Mouse (Mus musculus) cerebellum, postnatal 36 days (tissue): ENCODE data around the gene Topbp1.

Experiments used
- DNase-seq, 2 experiments: peaks; one replicate each; pipeline ENCODE4 v3.0.0; 2021 to 2022; ENCODE audit warnings: mixed read lengths in 2 of 2

Topbp1 gene

GRCm38 (mm10) chr9:103304927-103305326, at the start of gene Topbp1, which contains the start of gene 1300017J02Rik:
Gene Topbp1 (plus strand): TSS chr9:103305215.
Gene 1300017J02Rik (minus strand): TSS chr9:103305082.
- peak; percentile 86 to 92 for DNase-seq

- DNase-seq = no peak
These were observed 39.2 kb upstream of the Topbp1 start for GRCm38 (mm10) chr9:103265778-103266177.

- no peak for DNase-seq
These were observed 33.9 kb upstream of the Topbp1 start for GRCm38 (mm10) chr9:103271104-103271503.

DNA sequence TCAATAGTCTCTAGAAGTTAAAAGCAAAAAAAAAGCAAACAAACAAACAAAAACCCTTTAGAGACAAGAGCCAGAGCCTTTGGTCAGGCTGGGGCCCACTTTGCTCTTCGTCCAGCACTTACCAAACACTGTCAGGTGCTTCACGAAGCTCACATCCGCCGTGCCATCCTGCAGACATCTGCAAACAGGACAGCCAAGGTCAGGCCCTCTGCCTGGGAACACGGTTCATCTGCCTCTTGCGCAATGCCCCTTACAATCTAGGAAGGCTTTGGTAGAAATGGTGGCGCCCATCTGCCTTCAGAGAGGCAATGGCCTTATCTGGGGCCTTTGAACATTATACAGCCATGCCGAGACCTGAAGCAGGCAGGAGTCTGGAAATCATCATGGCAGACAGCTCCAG, 30.2 kb upstream of the Topbp1 start:
- no peak for DNase-seq

- DNase-seq = no peak
These were observed 29.3 kb upstream of the Topbp1 start for GRCm38 (mm10) chr9:103275676-103276075.

DNA sequence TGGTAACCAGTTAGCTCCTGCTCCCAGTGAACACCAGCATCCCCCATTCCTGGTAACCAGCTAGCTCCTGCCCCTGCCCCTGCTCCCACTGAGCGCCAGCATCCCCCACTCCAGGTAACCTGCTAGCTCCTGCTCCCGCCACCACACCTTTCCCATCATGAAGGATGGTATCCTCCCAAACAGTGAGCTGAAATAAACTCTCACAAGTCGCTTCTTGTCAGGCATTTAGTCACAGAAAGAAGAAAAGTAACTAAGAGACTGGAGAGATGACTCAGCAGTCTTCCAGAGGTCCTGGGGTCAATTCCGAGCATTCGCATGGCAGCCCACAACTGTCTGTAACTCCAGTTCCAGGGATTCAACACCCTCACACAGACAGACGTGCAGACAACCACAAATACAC, 28.1 kb upstream of the Topbp1 start:
- DNase-seq = no peak

DNA sequence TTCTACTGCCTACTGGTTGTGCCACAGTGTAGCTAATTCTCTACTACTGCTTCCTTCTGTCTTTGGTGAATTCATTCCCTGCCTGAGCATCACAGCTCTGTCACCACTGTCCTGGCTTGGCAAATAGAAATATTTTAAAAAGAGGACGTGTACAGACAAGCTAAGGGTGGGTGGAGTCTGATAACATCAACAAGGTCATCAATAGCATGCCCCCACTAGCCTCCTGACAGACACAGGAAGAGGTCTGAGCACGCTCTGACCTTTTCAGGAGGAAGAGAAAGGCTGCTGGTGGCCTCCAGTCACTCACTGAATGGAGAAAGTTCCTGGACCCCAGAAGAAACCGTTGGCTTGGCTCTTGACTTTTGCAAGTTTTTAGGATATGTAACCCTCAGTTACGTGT, 18.6 kb upstream of the Topbp1 start:
- DNase-seq = no peak

DNA sequence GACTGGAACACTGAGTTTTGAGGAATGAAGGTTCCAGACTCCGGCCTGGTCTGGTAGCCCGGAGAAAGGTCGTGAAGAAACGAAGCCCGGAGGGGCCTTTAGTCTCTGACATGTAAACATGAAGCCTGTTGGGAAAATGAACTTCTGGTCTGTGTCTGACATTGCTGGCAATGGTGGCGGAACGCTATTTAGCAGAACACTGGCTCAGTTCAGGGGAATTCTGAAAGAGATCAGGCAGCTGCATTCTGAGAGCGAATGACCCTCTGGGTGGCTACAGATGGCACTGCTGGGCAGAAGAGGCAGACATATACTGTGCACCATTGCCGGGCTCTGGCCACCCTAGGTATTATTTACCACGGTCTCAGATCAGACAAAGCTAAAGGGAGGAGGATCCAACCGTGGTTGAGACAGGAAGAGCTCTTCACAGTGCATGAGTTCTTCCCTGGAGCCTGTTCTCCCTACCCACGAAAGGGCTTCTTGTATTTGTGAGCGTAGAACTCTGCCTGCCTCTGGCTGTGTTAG, 18.1 kb upstream of the Topbp1 start:
- DNase-seq = no peak

DNA sequence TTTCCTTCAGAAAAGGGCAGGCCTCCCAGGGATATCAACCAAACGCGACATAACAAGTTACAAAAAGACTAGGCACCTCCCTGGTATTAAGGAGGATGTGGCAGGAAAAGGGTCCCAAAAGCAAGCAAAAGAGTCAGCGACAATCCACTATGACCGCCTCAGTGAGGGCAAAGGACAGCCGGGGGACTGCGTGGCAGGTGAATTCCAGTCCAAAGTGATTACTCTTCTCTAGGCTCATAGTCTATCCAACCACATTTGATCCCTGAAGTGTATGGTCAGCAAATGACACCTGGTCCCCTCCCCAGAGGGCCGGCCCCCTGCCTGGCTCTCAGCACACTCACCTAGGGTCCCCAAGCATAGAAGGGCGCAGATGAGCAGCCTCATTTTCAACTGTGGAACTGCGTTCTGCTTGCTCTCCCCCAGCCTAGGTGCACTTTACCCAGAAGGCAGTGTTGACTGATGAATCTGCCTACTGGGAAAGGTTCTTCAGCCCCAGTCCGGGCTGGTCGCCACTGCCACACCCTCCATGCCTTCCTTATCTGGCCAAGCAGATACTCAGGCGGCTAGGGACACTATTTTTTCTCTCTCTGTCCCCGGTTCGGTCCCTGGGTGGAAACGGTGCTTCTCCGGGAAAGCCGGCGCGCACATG, 17.1 kb upstream of the Topbp1 start:
- no peak for DNase-seq

- no peak for DNase-seq
These were observed 16.4 kb upstream of the Topbp1 start for GRCm38 (mm10) chr9:103288489-103289180.

GRCm38 (mm10) chr9:103294507-103294906, 10.5 kb upstream of the Topbp1 start:
- no peak for DNase-seq

GRCm38 (mm10) chr9:103301086-103301485, 3.9 kb upstream of the Topbp1 start:
- no peak for DNase-seq

DNA sequence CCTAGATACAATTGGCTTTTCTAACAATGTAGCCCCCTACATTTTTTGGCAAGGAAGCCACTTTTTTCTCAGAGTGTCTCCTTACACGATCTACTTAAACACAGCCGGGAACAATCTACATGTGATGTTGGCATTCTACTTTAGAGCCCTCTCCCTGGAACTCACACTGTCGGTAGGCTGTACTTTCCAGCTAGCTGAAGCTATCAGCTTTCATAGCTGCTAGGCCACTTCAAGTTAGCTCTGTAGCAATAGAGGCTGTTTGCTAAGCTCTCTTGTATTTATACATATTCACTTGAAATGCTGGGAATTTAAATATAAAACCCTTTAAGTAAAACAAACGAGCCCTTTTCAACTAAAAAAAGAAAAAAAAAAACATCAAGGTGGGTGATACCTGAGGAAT, 2.8 kb upstream of the Topbp1 start:
- DNase-seq = no peak

GRCm38 (mm10) chr9:103302666-103303065, 2.3 kb upstream of the Topbp1 start:
- peak; percentile 43 to 60 for DNase-seq

- no peak for DNase-seq
These were observed 472 bp downstream of the Topbp1 start for GRCm38 (mm10) chr9:103305332-103306041.

DNA sequence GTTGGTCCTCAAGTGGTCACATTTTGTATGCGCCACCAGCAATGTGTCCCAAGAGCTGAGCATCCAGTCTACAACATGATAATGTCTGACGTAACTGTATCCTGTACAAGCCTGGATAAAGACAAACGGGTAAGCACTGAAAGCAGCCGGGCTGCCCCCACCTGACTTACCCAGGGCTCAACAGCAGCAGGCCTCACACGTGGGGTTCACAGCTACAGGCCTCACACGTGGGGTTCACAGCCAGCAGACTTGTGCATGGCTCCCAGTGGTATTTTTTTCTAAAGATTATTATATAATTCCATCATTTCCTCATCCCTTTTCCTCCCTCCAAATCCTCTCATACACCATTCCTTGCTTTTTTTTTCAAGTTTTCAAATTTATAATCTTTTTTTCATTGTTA, 4.8 kb downstream of the Topbp1 start:
- DNase-seq = no peak

GRCm38 (mm10) chr9:103324678-103325077, 19.7 kb downstream of the Topbp1 start:
- no peak for DNase-seq

DNA sequence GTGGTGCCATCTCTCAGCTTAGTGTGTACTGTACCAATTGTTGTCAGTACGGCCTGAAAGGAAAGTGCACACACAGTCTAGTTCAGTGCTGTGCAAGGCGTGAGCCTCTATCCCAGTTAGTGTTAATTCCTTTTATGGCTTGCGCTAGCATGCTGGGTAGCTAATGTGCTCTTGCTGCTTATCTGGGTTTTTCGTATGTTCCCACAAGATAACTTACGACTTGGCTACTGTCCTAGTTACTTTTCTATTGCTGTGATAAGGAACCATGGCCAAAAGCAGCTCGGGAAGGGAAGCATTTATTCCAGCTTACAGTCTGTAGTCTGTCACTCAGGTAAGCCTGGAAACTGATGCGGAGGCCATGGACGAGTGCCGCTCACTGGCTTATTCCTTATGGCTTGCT, 21.4 kb downstream of the Topbp1 start:
- no peak for DNase-seq

DNA sequence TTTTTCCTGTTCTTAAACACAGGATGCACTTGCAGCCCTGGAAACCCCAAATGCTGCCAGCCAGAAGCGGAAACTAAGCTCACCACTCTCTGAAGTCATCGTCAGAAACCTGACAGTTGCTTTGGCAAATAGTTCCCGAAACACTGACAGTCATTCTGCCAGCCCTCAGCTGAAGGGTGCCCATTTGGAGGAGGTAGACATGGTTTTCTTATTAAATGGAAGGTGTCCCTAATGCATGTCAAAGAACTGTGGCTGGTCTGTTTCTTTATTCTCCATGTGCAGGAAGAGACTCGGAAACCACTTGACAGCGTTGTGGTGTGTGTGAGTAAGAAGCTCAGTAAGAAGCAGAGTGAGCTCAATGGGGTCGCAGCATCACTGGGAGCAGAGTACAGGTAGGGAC, 27.6 kb downstream of the Topbp1 start:
- no peak for DNase-seq

- no peak for DNase-seq
These were observed 31.9 kb downstream of the Topbp1 start for GRCm38 (mm10) chr9:103336912-103337311.

DNA sequence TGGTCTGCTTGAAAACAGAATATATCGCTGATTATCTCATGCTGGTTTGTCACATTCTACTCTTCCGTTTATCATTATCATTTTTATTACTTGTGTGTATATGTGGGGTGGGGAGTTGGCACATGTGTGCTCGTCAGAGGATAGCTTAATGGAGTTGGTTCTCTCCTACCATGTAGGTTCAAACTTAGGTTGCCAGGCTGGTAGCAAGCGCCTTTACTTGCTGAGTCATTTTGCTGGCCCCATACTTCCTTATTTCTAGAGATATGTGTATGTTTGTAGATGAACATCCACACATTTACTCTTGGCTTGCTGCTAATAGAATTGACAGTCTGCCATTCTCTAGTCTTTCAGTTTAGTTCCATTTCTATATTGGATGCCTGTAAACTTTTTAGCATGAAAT, 42.0 kb downstream of the Topbp1 start:
- no peak for DNase-seq

GRCm38 (mm10) chr9:103347996-103348490, 43.0 kb downstream of the Topbp1 start:
- DNase-seq = no peak

DNA sequence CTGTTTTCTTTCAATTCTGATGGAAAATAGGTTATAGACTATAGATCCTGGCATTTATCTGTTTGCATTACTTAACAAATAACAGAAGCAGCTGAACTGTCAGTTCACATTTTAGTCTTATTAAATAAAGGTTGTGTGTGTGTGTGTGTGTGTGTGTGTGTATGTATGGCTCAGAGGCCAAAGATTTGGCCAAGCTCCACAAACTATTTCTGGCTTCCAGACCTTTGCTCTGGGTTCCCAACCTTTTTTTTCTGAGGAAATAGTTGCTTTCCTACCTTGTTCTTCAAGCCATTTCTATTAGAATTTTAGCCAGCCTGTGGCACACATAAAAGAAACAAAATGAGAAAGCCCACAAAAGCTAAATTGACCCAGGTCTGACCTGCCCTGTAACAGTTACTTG, 43.8 kb downstream of the Topbp1 start:
- DNase-seq = no peak
